Mouse (Mus musculus): Measurements from ENCODE around the gene Gm28827.
"Not testable (repeated sequence)": the region's sequence is repeated elsewhere in the genome, so short reads cannot be mapped to it uniquely, and the experiment has no call there.

Gm28827 gene

GRCm38 (mm10) chrY:83030647-83031046 is at the start of gene Gm28827:
Gene Gm28827, plus strand, starts transcription at chrY:83030947.
- not testable (repeated sequence) for DNase-seq
